Mouse (Mus musculus): ENCODE measurements around the gene 2610028H24Rik. TPM values are rescaled to one million over a fixed set of nuclear protein-coding genes. Genes with fewer than 3 reads are reported as not detected.

Gene 2610028H24Rik
- polyA plus RNA-seq, 1 experiment from 2014 or later, result not detected

GRCm38 (mm10) chr10:76495501-76495900, 46.6 kb downstream of the 2610028H24Rik start:
- ATAC-seq (ENCODE audit: low FRiP score), result no peak
- Histone ChIP-seq H3K4me1 (no peaks in the 10 kb centered on the region), H3K4me3 (replicated peaks) (no peak overlapping the region), H3K27ac (replicated peaks) (no peak overlapping the region), H3K27me3 (replicated peaks) (no peaks in the 10 kb centered on the region), H3K36me3 (peaks cover 84% of the 10 kb centered on the region), H3K4me2 (no peak overlapping the region), H3K9me3 (replicated peaks) (no peaks in the 10 kb centered on the region), H3K9ac (replicated peaks) (no peak overlapping the region)
- 94% methylated on average over 6 of the region's 6 CpGs for WGBS

- no peak for ATAC-seq (ENCODE audit: low FRiP score)
- Histone ChIP-seq H3K4me3 (replicated peaks) (no peak overlapping the region), H3K9me3 (replicated peaks) (no peaks in the 10 kb centered on the region), H3K9ac (replicated peaks) (no peak overlapping the region), H3K27me3 (replicated peaks) (no peaks in the 10 kb centered on the region), H3K27ac (replicated peaks) (no peak overlapping the region), H3K4me2 (no peak overlapping the region), H3K36me3 (peaks cover 83% of the 10 kb centered on the region), H3K4me1 (no peaks in the 10 kb centered on the region)
- 94% methylated on average over 7 of the region's 7 CpGs for WGBS
Observed at GRCm38 (mm10) chr10:76496366-76496765, 47.5 kb downstream of the 2610028H24Rik start.

DNA sequence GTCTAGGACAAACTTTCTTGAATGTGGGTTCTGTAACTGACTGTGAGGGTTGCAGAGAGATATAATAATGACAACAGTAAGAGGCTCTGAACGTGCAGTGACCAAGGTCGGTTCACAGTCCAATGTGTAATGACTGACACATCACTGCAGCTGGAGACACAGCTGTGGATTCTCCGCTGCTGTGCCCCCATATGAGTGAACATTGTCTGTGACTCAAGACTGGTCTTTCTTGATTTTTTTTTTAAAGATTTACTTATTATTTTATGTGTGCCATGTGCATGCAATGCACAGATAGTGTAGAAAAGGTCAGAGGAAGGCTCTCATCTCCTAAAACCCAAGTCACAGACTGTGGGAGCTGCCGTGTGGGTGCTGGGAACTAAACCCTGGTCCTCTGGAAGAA, 48.6 kb downstream of the 2610028H24Rik start:
- Histone ChIP-seq H3K27me3 (replicated peaks) (no peaks in the 10 kb centered on the region), H3K9me3 (replicated peaks) (no peaks in the 10 kb centered on the region), H3K36me3 (peaks cover 91% of the 10 kb centered on the region), H3K4me3 (replicated peaks) (no peak overlapping the region), H3K4me1 (no peaks in the 10 kb centered on the region), H3K27ac (replicated peaks) (no peak overlapping the region), H3K4me2 (no peak overlapping the region), H3K9ac (replicated peaks) (no peak overlapping the region)
- WGBS, result 96% methylated on average over 4 of the region's 4 CpGs
- ATAC-seq (ENCODE audit: low FRiP score), result no peak

GRCm38 (mm10) chr10:76504271-76504943, 55.5 kb downstream of the 2610028H24Rik start:
- Histone ChIP-seq H3K27me3 (replicated peaks) (no peaks in the 10 kb centered on the region), H3K4me3 (replicated peaks) (no peak overlapping the region), H3K9me3 (replicated peaks) (no peaks in the 10 kb centered on the region), H3K27ac (replicated peaks) (no peak overlapping the region), H3K4me2 (no peak overlapping the region), H3K4me1 (no peaks in the 10 kb centered on the region), H3K36me3 (peaks cover 87% of the 10 kb centered on the region), H3K9ac (replicated peaks) (no peak overlapping the region)
- ATAC-seq (ENCODE audit: low FRiP score), result no peak
- WGBS, result 84% methylated on average over 11 of the region's 11 CpGs

DNA sequence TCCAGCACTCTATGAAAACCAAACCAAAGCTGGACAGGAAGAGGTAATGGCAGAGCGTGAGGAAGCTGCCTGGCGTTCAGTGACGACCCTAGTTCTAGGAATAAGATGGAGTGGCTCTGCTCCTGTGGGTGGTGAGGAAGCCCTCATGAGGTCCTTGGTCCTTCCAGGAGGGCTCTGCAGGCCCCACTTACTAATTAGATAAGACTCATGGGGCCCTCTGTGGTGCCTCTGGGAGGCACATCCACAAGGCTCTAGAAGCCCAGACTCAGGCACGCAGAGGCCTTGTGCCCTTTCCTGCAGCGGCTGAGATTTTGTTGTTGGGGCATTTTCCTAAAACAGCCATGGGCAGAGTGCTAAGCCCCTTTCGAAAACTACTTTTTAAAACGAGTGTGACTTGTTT, 57.0 kb downstream of the 2610028H24Rik start:
- WGBS, result 96% methylated on average over 7 of the region's 7 CpGs
- H3K4me2 ChIP-seq, result no peak overlapping the region
- H3K4me1 ChIP-seq, result no peaks in the 10 kb centered on the region
- H3K4me3 ChIP-seq (replicated peaks), result no peak overlapping the region
- H3K36me3 ChIP-seq, result peaks cover 83% of the 10 kb centered on the region
- no peaks in the 10 kb centered on the region for H3K9me3 ChIP-seq (replicated peaks)
- no peak overlapping the region for H3K27ac ChIP-seq (replicated peaks)
- no peaks in the 10 kb centered on the region for H3K27me3 ChIP-seq (replicated peaks)
- no peak overlapping the region for H3K9ac ChIP-seq (replicated peaks)
- no peak for ATAC-seq (ENCODE audit: low FRiP score)

Other genes starting within 250 kb of the 2610028H24Rik start
- 262 and 302 TPM in 2 replicates for gene Prmt2, start 211.2 kb upstream of the 2610028H24Rik start, polyA plus RNA-seq (2015; fragmentation: Nextera tagmentation; extraction: Ambion mirVana)
- 5.4 and 7.4 TPM in 2 replicates for gene S100b, start 195.2 kb upstream of the 2610028H24Rik start, polyA plus RNA-seq (2015; fragmentation: Nextera tagmentation; extraction: Ambion mirVana)
- 16.8 and 19.7 TPM in 2 replicates for gene Dip2a, start 103.8 kb upstream of the 2610028H24Rik start, polyA plus RNA-seq (2015; fragmentation: Nextera tagmentation; extraction: Ambion mirVana)
- gene AC141477.1, start 8.6 kb upstream of the 2610028H24Rik start, polyA plus RNA-seq (2015; fragmentation: Nextera tagmentation; extraction: Ambion mirVana), result not detected in 2 replicates
- 5.9 and 7.2 TPM in 2 replicates for gene Pcnt, start 6.3 kb upstream of the 2610028H24Rik start, polyA plus RNA-seq (2015; fragmentation: Nextera tagmentation; extraction: Ambion mirVana)
- gene Mcm3ap, start 19.8 kb downstream of the 2610028H24Rik start, polyA plus RNA-seq (2015; fragmentation: Nextera tagmentation; extraction: Ambion mirVana), result 48.2 and 60.4 TPM in 2 replicates
- gene Ybey, start 20.0 kb downstream of the 2610028H24Rik start, polyA plus RNA-seq (2015; fragmentation: Nextera tagmentation; extraction: Ambion mirVana), result 6.1 and 6.8 TPM in 2 replicates
- gene Lss, start 82.5 kb downstream of the 2610028H24Rik start, polyA plus RNA-seq (2015; fragmentation: Nextera tagmentation; extraction: Ambion mirVana), result 36.7 and 45.0 TPM in 2 replicates
- gene Spatc1l, start 113.2 kb downstream of the 2610028H24Rik start, polyA plus RNA-seq (2015; fragmentation: Nextera tagmentation; extraction: Ambion mirVana), result not detected in 2 replicates
- gene Ftcd, start 126.6 kb downstream of the 2610028H24Rik start, polyA plus RNA-seq (2015; fragmentation: Nextera tagmentation; extraction: Ambion mirVana), result 0.18 and 0.46 TPM in 2 replicates
- gene Col6a2, start 174.5 kb downstream of the 2610028H24Rik start, polyA plus RNA-seq (2015; fragmentation: Nextera tagmentation; extraction: Ambion mirVana), result 28.5 and 54.7 TPM in 2 replicates

Data from neural tube, embryonic 15.5 days (tissue).